Mouse (Mus musculus) myocyte (in vitro differentiated cells): ENCODE measurements around the gene Gnb3. TPM values are rescaled to one million over a fixed set of nuclear protein-coding genes. Genes with fewer than 3 reads are reported as not detected.

Experiments
- H3K27me3 ChIP-seq: one replicate; pipeline ENCODE4 v1.6.1; 2011; ENCODE audit not compliant: control insufficient read depth, insufficient read depth, insufficient read length
- H3K36me3 ChIP-seq: one replicate; pipeline ENCODE4 v1.6.1; 2011; ENCODE audit not compliant: control insufficient read depth, insufficient read depth
- H3K4me2 ChIP-seq: one replicate; pipeline ENCODE4 v1.6.1; 2011; ENCODE audit warnings: low read depth, control low read depth
- H3K4me3 ChIP-seq: one replicate; pipeline ENCODE4 v1.5.1; 2011; ENCODE audit warnings: mild to moderate bottlenecking, control low read depth, moderate library complexity
- H3K79me2 ChIP-seq: one replicate; pipeline ENCODE4 v1.6.1; 2011; ENCODE audit not compliant: control insufficient read depth, insufficient read depth
- H3ac ChIP-seq: one replicate; pipeline ENCODE4 v1.6.1; 2011; ENCODE audit not compliant: control insufficient read depth, insufficient read length
- CEBPB ChIP-seq: IDR thresholded peaks from 2 replicates; pipeline ENCODE4 v1.6.1; 2011; ENCODE audit warnings: mild to moderate bottlenecking, moderate library complexity; ENCODE audit not compliant: poor library complexity, insufficient read depth, severe bottlenecking
- E2F4 ChIP-seq: IDR thresholded peaks from one replicate; pipeline ENCODE4 v1.6.1; 2011; ENCODE audit warnings: mild to moderate bottlenecking, control low read depth, moderate library complexity; ENCODE audit not compliant: insufficient read depth
- MAX ChIP-seq: IDR thresholded peaks from one replicate; pipeline ENCODE4 v1.6.1; 2011; ENCODE audit warnings: low read depth, mild to moderate bottlenecking, control low read depth
- MYOD1 ChIP-seq, 3 experiments: IDR thresholded peaks; one replicate each; pipeline ENCODE4 v1.6.1; 2011; ENCODE audit warnings: control low read depth in 2 of 3, low read depth in 2 of 3, mild to moderate bottlenecking in 2 of 3, moderate library complexity in 1 of 3; ENCODE audit not compliant: insufficient read length in 2 of 3, control insufficient read depth in 1 of 3
- MYOG ChIP-seq, 3 experiments: IDR thresholded peaks; one replicate each; pipeline ENCODE4 v1.6.1; 2011; ENCODE audit warnings: control low read depth in 2 of 3, low read depth in 2 of 3, mild to moderate bottlenecking in 2 of 3; ENCODE audit not compliant: insufficient read length in 2 of 3, control insufficient read depth in 1 of 3, insufficient read depth in 1 of 3
- POLR2A ChIP-seq: IDR thresholded peaks from one replicate; pipeline ENCODE4 v1.6.1; 2011; ENCODE audit warnings: low read depth, mild to moderate bottlenecking, control low read depth, moderate library complexity; ENCODE audit not compliant: insufficient read length
- POLR2AphosphoS2 ChIP-seq: IDR thresholded peaks from one replicate; pipeline ENCODE4 v1.6.1; 2011; ENCODE audit warnings: low read depth, control low read depth; ENCODE audit not compliant: insufficient read length
- REST ChIP-seq: IDR thresholded peaks from one replicate; pipeline ENCODE4 v1.6.1; 2011; ENCODE audit warnings: mild to moderate bottlenecking, control low read depth, moderate library complexity; ENCODE audit not compliant: insufficient read depth, insufficient read length
- SRF ChIP-seq: IDR thresholded peaks from one replicate; pipeline ENCODE4 v1.6.1; 2011; ENCODE audit warnings: low read depth; ENCODE audit not compliant: control insufficient read depth, insufficient read length
- TCF12 ChIP-seq: IDR thresholded peaks from one replicate; pipeline ENCODE4 v1.6.1; 2011; ENCODE audit warnings: mild to moderate bottlenecking, control low read depth; ENCODE audit not compliant: poor library complexity, insufficient read depth, severe bottlenecking
- TCF3 ChIP-seq: IDR thresholded peaks from one replicate; pipeline ENCODE4 v1.6.1; 2011; ENCODE audit warnings: low read depth, control low read depth; ENCODE audit not compliant: insufficient read length
- USF1 ChIP-seq: IDR thresholded peaks from one replicate; pipeline ENCODE4 v1.6.1; 2011; ENCODE audit warnings: low read depth, mild to moderate bottlenecking, control low read depth, moderate library complexity
- polyA plus RNA-seq: library from polyadenylated mRNA; unstranded; fragments of >200 nt; fragmentation: generic; extraction: Trizol; gene quantifications from one replicate; pipeline ENCODE4 v1.2.1, GENCODE M21; 2012; ENCODE audit warnings: missing spikeins

The Gnb3 gene
- polyA plus RNA-seq, 1 experiment = 0.11 TPM

GRCm38 (mm10) chr6:124884714-124885500, 44.8 kb upstream of the Gnb3 start:
- TF ChIP-seq TCF3 = no peak
- TF ChIP-seq MYOG (IDR thresholded peaks at IDR 0.05; ENCODE audit: control insufficient read depth in 1 of 3, insufficient read depth in 1 of 3, insufficient read length in 2 of 3, low read depth in 2 of 3) = no peak
- TF ChIP-seq MYOD1 (IDR thresholded peaks at IDR 0.05; ENCODE audit: control insufficient read depth in 1 of 3, insufficient read length in 2 of 3, low read depth in 2 of 3) = no peak
- no peak for TF ChIP-seq E2F4
- TF ChIP-seq POLR2AphosphoS2 = no peak
- no peak for TF ChIP-seq REST
- TF ChIP-seq TCF12 = no peak
- no peak for TF ChIP-seq POLR2A
- TF ChIP-seq SRF = no peak
- TF ChIP-seq USF1 = no peak
- no peak for TF ChIP-seq CEBPB
- no peak for TF ChIP-seq MAX
- no peaks in the 10 kb centered on the region for H3K79me2 ChIP-seq

GRCm38 (mm10) chr6:124883351-124883750, 43.3 kb upstream of the Gnb3 start:
- Histone ChIP-seq H3ac (no peak overlapping the region), H3K27me3 (peaks cover 15% of the 10 kb centered on the region), H3K4me2 (no peak overlapping the region), H3K4me3 (no peak overlapping the region), H3K36me3 (no peaks in the 10 kb centered on the region), H3K79me2 (no peaks in the 10 kb centered on the region)
- no peak for TF ChIP-seq MYOG (IDR thresholded peaks at IDR 0.05; ENCODE audit: control insufficient read depth in 1 of 3, insufficient read depth in 1 of 3, insufficient read length in 2 of 3, low read depth in 2 of 3)
- no peak for TF ChIP-seq TCF3

More at GRCm38 (mm10) chr6:124884714-124885500, 44.8 kb upstream of the Gnb3 start:
- Histone ChIP-seq H3K36me3 (no peaks in the 10 kb centered on the region), H3K4me3 (no peak overlapping the region), H3K27me3 (peaks cover 13% of the 10 kb centered on the region), H3ac (no peak overlapping the region), H3K4me2 (no peak overlapping the region)

GRCm38 (mm10) chr6:124881821-124882220, 41.7 kb upstream of the Gnb3 start:
- Histone ChIP-seq H3K4me2 (no peak overlapping the region), H3K4me3 (no peak overlapping the region), H3K79me2 (no peaks in the 10 kb centered on the region), H3ac (no peak overlapping the region), H3K27me3 (peaks cover 18% of the 10 kb centered on the region), H3K36me3 (no peaks in the 10 kb centered on the region)
- no peak for TF ChIP-seq USF1
- no peak for TF ChIP-seq POLR2AphosphoS2
- no peak for TF ChIP-seq MYOG (IDR thresholded peaks at IDR 0.05; ENCODE audit: control insufficient read depth in 1 of 3, insufficient read depth in 1 of 3, insufficient read length in 2 of 3, low read depth in 2 of 3)
- no peak for TF ChIP-seq TCF3
- TF ChIP-seq SRF = no peak
- no peak for TF ChIP-seq CEBPB
- no peak for TF ChIP-seq REST
- no peak for TF ChIP-seq MAX
- TF ChIP-seq E2F4 = no peak
- TF ChIP-seq MYOD1 (IDR thresholded peaks at IDR 0.05; ENCODE audit: control insufficient read depth in 1 of 3, insufficient read length in 2 of 3, low read depth in 2 of 3) = no peak
- TF ChIP-seq POLR2A = no peak
- no peak for TF ChIP-seq TCF12

- peaks cover 31% of the 10 kb centered on the region for H3K27me3 ChIP-seq
- TF ChIP-seq MYOD1 (IDR thresholded peaks at IDR 0.05; ENCODE audit: control insufficient read depth in 1 of 3, insufficient read length in 2 of 3, low read depth in 2 of 3) (peak in 2 of 3 experiments; percentile 7 to 34), TCF12 (no peak), USF1 (no peak)
- H3K4me2 ChIP-seq = no peak overlapping the region
- H3K36me3 ChIP-seq = no peaks in the 10 kb centered on the region
- no peaks in the 10 kb centered on the region for H3K79me2 ChIP-seq
- H3ac ChIP-seq = no peak overlapping the region
- H3K4me3 ChIP-seq = no peak overlapping the region
These were observed 39.3 kb upstream of the Gnb3 start for GRCm38 (mm10) chr6:124879390-124879789.

GRCm38 (mm10) chr6:124874348-124874747, 34.3 kb upstream of the Gnb3 start:
- Histone ChIP-seq H3K36me3 (no peaks in the 10 kb centered on the region), H3K79me2 (no peaks in the 10 kb centered on the region), H3ac (no peak overlapping the region), H3K4me3 (no peak overlapping the region), H3K27me3 (peaks cover 57% of the 10 kb centered on the region), H3K4me2 (no peak overlapping the region)
- TF ChIP-seq SRF (no peak), CEBPB (no peak), TCF3 (no peak), POLR2AphosphoS2 (no peak), MYOG (IDR thresholded peaks at IDR 0.05; ENCODE audit: control insufficient read depth in 1 of 3, insufficient read depth in 1 of 3, insufficient read length in 2 of 3, low read depth in 2 of 3) (no peak), MYOD1 (IDR thresholded peaks at IDR 0.05; ENCODE audit: control insufficient read depth in 1 of 3, insufficient read length in 2 of 3, low read depth in 2 of 3) (no peak), MAX (no peak), USF1 (no peak), REST (no peak), TCF12 (no peak), E2F4 (no peak), POLR2A (no peak)
